Mouse (Mus musculus) heart, embryonic 16.5 days (tissue): ENCODE data around the gene Ino80b. TPM values are rescaled to one million over a fixed set of nuclear protein-coding genes. Genes with fewer than 3 reads are reported as not detected.

ENCODE experiments used
- ATAC-seq: fragments of 200-750 bp; cut with Nextera tagmentation; replicated peaks from 2 replicates; pipeline ENCODE4 v1.8.0; 2017; ENCODE audit warnings: moderate number of reproducible peaks; ENCODE audit not compliant: insufficient read depth, low FRiP score; ENCODE audit errors: extremely low read depth
- H3K27ac ChIP-seq: fragments of 300-500 bp; sonication (generic); 2 replicates; pipeline ENCODE4 v1.5.1; 2014; ENCODE audit warnings: mild to moderate bottlenecking, low read length, control low read depth, moderate library complexity
- H3K27me3 ChIP-seq: fragments of 300-500 bp; sonication (generic); 2 replicates; pipeline ENCODE4 v1.6.1; 2014; ENCODE audit warnings: low read length, mixed read lengths; ENCODE audit not compliant: control insufficient read depth, insufficient read depth
- H3K36me3 ChIP-seq: fragments of 300-500 bp; sonication (generic); 2 replicates; pipeline ENCODE4 v1.6.1; 2014; ENCODE audit not compliant: control insufficient read depth, insufficient read depth
- H3K4me1 ChIP-seq: fragments of 300-500 bp; sonication (generic); 2 replicates; pipeline ENCODE4 v1.6.1; 2014; ENCODE audit warnings: low read length, mixed read lengths; ENCODE audit not compliant: control insufficient read depth, insufficient read depth
- H3K4me2 ChIP-seq: fragments of 300-500 bp; sonication (generic); 2 replicates; pipeline ENCODE4 v1.6.1; 2014; ENCODE audit warnings: low read depth, mild to moderate bottlenecking, control low read depth, low read length
- H3K4me3 ChIP-seq: fragments of 300-500 bp; sonication (generic); 2 replicates; pipeline ENCODE4 v1.5.1; 2014; ENCODE audit warnings: mild to moderate bottlenecking, control low read depth, low read length
- H3K9ac ChIP-seq: fragments of 300-500 bp; sonication (generic); 2 replicates; pipeline ENCODE4 v1.6.1; 2014; ENCODE audit warnings: low read length, control low read depth
- H3K9me3 ChIP-seq: fragments of 300-500 bp; sonication (generic); replicated peaks from 2 replicates; pipeline ENCODE4 v1.6.1; 2016; ENCODE audit warnings: low read length; ENCODE audit not compliant: control insufficient read depth
- WGBS: fragments of 180-500 bp; shearing (Covaris S2); extraction: QIAGEN DNeasy Blood & Tissue Kit; methylation state at CpG from one replicate; pipeline ENCODE4 v1.1.7; 2014; 5-methylcytosine and 5-hydroxymethylcytosine counted together
- polyA plus RNA-seq: library from polyadenylated mRNA; unstranded; fragments of >200 nt; fragmentation: Nextera tagmentation; extraction: Ambion mirVana; gene quantifications from 2 replicates; pipeline ENCODE4 v1.2.1, GENCODE M21; 2015

Gene Ino80b
- polyA plus RNA-seq, 1 experiment from 2014 or later = 8.1 TPM

GRCm38 (mm10) chr6:83122961-83123360 lies 2.3 kb downstream of the Ino80b start:
- no peak overlapping the region for H3K27ac ChIP-seq
- no peaks in the 10 kb centered on the region for H3K9me3 ChIP-seq
- no peak for ATAC-seq
- H3K36me3 ChIP-seq = peaks cover 2% of the 10 kb centered on the region
- peak overlapping the region; percentile 89 for H3K9ac ChIP-seq
- no peak overlapping the region for H3K4me3 ChIP-seq
- peaks cover 33% of the 10 kb centered on the region for H3K4me1 ChIP-seq
- 83% methylated on average over 5 of the region's 5 CpGs for WGBS
- no peak overlapping the region for H3K4me2 ChIP-seq
- H3K27me3 ChIP-seq = no peaks in the 10 kb centered on the region

GRCm38 (mm10) chr6:83121863-83122710 lies 3.1 kb downstream of the Ino80b start:
- H3K9ac ChIP-seq = peak overlapping the region; percentile 89
- peak overlapping the region; percentile 93 for H3K27ac ChIP-seq
- peak overlapping the region; percentile 83 for H3K4me3 ChIP-seq
- no peak; the same call in none of the 2 replicates for ATAC-seq
- 2% methylated on average over 51 of the region's 52 CpGs for WGBS
- peaks cover 10% of the 10 kb centered on the region for H3K36me3 ChIP-seq
- H3K4me2 ChIP-seq = peak overlapping the region; percentile 94
- peaks cover 33% of the 10 kb centered on the region for H3K4me1 ChIP-seq
- H3K27me3 ChIP-seq = no peaks in the 10 kb centered on the region
- H3K9me3 ChIP-seq = no peaks in the 10 kb centered on the region

- Histone ChIP-seq H3K9ac (peak within 1 kb of the TSS; percentile 89), H3K27ac (peak within 1 kb of the TSS; percentile 93), H3K27me3 (no peaks in the 10 kb centered on the region), H3K36me3 (peaks cover 12% of the 10 kb centered on the region), H3K4me2 (peak within 1 kb of the TSS; percentile 94), H3K9me3 (no peaks in the 10 kb centered on the region), H3K4me3 (peak within 1 kb of the TSS; percentile 83), H3K4me1 (peaks cover 37% of the 10 kb centered on the region)
- WGBS = under 1% methylated on average over 37 of the region's 38 CpGs
- ATAC-seq = peak; percentile 94
Observed at GRCm38 (mm10) chr6:83120930-83121862, 4.0 kb downstream of the Ino80b start, which contains the start of gene Wbp1. TSS of gene Wbp1 (minus strand) at chr6:83121559.

GRCm38 (mm10) chr6:83119734-83120051 lies 5.5 kb downstream of the Ino80b start:
- H3K36me3 ChIP-seq = peaks cover 12% of the 10 kb centered on the region
- H3K4me2 ChIP-seq = no peak overlapping the region
- H3K9me3 ChIP-seq = no peaks in the 10 kb centered on the region
- ATAC-seq = no peak
- peak overlapping the region; percentile 26; the same call in 1 of the 2 replicates for H3K9ac ChIP-seq
- H3K4me3 ChIP-seq = no peak overlapping the region
- no peak overlapping the region for H3K27ac ChIP-seq
- peaks cover 43% of the 10 kb centered on the region for H3K4me1 ChIP-seq
- WGBS = 70% methylated on average over 7 of the region's 7 CpGs
- no peaks in the 10 kb centered on the region for H3K27me3 ChIP-seq

GRCm38 (mm10) chr6:83118825-83119733 lies 6.2 kb downstream of the Ino80b start:
- 74% methylated on average over 14 of the region's 14 CpGs for WGBS
- Histone ChIP-seq H3K27ac (no peak overlapping the region), H3K9me3 (no peaks in the 10 kb centered on the region), H3K4me1 (peaks cover 43% of the 10 kb centered on the region), H3K4me3 (no peak overlapping the region), H3K36me3 (peaks cover 12% of the 10 kb centered on the region), H3K4me2 (no peak overlapping the region), H3K9ac (no peak overlapping the region), H3K27me3 (no peaks in the 10 kb centered on the region)
- no peak for ATAC-seq

- Histone ChIP-seq H3K9ac (no peak overlapping the region), H3K4me1 (peaks cover 40% of the 10 kb centered on the region), H3K4me2 (no peak overlapping the region), H3K27ac (no peak overlapping the region), H3K4me3 (no peak overlapping the region), H3K27me3 (no peaks in the 10 kb centered on the region), H3K36me3 (peaks cover 12% of the 10 kb centered on the region), H3K9me3 (no peaks in the 10 kb centered on the region)
- 86% methylated on average over 11 of the region's 11 CpGs for WGBS
- ATAC-seq = no peak
Observed at GRCm38 (mm10) chr6:83118369-83118768, 6.9 kb downstream of the Ino80b start.

- Histone ChIP-seq H3K4me3 (no peak overlapping the region), H3K27me3 (no peaks in the 10 kb centered on the region), H3K9me3 (no peaks in the 10 kb centered on the region), H3K9ac (no peak overlapping the region), H3K27ac (no peak overlapping the region), H3K4me2 (no peak overlapping the region), H3K4me1 (peaks cover 36% of the 10 kb centered on the region), H3K36me3 (peaks cover 12% of the 10 kb centered on the region)
- 91% methylated on average over 13 of the region's 13 CpGs for WGBS
- ATAC-seq = no peak
Observed at GRCm38 (mm10) chr6:83117616-83118015, 7.6 kb downstream of the Ino80b start.

- no peaks in the 10 kb centered on the region for H3K9me3 ChIP-seq
- no peak overlapping the region; the same call in 1 of the 2 replicates for H3K9ac ChIP-seq
- H3K27ac ChIP-seq = no peak overlapping the region
- peaks cover 12% of the 10 kb centered on the region for H3K36me3 ChIP-seq
- peaks cover 33% of the 10 kb centered on the region for H3K4me1 ChIP-seq
- ATAC-seq = no peak
- WGBS = 76% methylated on average over 4 of the region's 4 CpGs
- no peak overlapping the region for H3K4me2 ChIP-seq
- no peaks in the 10 kb centered on the region for H3K27me3 ChIP-seq
- no peak overlapping the region for H3K4me3 ChIP-seq
Observed at GRCm38 (mm10) chr6:83117165-83117438, 8.1 kb downstream of the Ino80b start.
